Mouse (Mus musculus) retina, postnatal 7 days (tissue): ENCODE measurements at regions not wholly inside any gene's neighbourhood (a gene's known extent, or its start where the extent isn't known, plus 50 kb on each side); places are given as distances from the start of the nearest gene placed in this dataset.
A peak's percentile ranks its signal among the peaks of the same experiment; 100 is the strongest.

Experiments
- DNase-seq: peaks from one replicate; pipeline ENCODE4 v3.0.0-alpha.2; 2012; ENCODE audit warnings: low read depth, low spot score

DNA sequence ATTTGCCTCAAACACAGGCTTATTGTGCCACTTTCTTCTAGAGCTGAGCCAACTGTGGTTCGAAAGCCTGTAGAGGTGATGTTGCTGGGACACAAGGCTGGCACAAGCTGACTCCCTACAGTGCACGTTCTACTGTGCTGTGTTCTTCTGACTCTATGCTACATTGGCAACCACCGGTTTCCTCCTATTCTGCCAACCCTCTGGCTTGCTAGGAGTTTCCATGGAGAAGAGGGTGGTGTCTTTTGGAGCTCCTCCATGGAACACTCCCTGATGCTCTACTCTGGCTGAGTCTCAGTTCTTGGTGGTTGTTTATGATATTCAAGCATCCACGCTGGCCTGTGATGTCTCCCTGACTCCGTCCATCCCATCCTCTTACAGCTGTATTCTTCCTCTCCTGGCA, 124.9 kb upstream of the Nmur2 start:
- DNase-seq = no peak

DNA sequence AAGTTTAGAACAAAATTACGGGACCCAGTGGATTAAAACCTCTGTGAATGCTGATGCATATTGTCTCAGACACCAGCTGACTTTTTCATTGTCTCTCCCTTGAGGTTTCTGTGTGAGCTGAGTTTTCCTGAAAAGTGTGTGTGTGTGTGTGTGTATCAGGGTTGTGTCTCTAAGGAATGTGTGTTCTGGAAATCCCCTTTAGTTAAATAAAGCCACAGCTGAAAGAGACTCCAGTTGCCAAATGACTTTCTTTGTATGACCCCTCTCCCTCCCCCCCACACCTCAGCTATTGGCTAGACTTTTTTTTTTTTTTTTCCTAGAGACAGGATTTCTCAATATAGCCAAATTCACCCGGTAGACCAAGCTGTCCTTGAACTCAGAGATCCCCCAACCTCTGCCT, 119.5 kb upstream of the Nmur2 start:
- DNase-seq = no peak

DNA sequence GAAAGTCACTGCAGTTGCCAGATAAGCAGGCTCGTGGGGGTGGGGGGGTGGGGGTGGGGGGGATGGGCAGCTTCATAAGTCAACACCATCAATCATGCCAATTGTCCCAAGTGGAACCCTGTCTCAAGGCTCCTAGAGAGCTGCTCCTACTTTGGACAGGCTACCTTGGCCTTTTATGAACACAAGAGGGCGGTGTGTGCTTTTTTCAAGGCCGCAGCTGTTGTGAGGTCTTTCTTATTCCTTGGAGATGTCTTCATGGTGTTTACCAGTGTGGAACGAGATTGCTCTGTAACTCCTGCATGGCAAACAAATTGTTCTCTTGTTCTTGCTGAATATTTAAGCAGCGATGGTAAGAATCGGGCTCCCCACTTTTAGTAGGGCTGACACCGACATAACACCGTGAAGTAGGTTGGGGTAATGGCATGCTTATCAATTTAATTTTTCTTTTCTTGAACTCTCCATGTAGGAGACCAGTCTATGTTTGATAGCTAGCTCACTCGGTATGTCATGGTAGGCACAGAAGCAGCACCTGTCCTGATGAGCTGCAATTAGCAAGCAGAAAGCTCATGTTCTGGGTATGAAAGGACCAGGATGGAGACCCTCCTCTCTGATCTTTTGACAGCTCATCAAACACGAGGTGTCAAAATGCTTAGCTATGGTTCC, 118.7 kb upstream of the Nmur2 start:
- DNase-seq = peak; percentile 16

DNA sequence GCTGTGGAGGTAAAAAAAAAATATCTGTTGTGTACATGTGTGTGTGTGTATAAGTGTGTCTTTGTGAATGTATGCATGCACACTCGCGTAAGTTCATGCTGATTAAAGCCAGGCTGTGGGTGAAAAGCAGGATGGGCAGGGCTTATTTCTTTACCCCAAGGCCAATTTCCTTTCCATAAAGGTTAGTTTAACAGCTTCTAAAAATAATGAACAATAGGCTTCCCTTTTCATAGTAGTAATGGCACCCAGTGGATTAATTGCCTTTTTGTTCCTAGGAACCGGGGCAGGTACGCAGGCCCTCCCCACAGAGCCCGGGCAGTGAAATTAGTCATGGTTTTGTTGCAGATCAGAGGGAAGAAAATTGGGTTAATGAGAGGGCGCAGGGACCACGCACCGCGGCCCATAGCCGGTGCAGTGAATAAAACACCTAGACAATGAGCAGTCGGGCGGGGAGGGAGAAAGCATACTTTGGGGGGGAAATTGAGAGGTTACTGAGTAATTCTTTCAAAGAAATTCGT, 110.1 kb upstream of the Nmur2 start:
- DNase-seq = no peak

DNA sequence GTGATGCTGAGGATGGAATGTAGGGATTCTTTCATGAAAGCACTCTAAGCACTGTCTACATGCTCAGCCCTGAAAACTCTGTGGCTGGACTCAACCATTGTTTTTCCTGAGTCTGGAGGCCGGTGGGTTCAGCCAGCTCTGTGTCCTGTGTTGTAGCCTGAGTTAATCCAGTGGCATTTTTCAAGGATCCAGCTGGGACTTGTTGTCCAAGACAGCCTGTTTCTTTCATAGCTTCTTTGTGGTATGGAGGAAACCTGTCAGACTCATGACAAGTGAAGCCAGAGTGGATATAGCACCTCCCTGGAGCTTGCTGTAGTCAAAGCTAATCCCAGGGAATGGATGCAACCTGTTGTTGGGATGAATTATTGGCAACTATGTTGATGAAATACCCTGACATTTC, 108.9 kb upstream of the Nmur2 start:
- no peak for DNase-seq

DNA sequence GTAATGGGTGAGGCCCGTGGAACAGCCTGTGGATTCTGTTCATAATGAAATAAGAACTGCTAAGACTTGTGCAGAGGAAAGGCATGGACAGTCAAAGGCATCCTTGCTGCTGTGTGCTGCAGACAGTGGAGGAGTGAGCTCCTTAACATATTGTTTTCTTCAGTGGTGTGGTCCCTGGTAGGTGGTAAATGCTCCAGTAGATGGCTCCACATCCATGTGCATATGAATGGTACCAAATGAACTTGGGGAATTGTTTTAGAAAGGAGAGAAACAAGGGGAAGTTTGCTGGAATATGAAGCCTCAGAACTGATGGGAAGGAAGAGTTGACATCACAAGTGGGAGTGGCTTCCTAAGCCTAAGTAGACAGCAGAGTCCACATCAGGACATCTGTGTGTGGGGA, 108.1 kb upstream of the Nmur2 start:
- DNase-seq = no peak

DNA sequence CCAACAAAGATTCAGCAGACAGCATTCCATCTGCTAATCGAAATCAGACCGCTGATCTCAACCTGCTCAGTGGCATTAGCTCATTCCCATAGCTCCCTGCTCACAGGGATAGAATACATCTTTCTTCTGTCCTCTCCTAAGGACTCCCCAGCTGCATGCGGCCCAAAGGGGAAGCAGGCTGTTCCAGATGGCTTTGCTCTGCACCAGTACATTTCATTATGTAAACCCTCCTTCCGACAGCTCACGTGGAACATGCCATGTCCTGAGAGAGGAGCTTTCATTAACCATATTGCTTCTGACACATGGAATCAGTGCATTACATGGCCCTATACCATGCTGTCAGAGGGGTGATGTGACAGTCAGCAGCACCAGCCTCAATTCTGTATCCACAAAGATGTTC, 105.9 kb upstream of the Nmur2 start:
- no peak for DNase-seq

DNA sequence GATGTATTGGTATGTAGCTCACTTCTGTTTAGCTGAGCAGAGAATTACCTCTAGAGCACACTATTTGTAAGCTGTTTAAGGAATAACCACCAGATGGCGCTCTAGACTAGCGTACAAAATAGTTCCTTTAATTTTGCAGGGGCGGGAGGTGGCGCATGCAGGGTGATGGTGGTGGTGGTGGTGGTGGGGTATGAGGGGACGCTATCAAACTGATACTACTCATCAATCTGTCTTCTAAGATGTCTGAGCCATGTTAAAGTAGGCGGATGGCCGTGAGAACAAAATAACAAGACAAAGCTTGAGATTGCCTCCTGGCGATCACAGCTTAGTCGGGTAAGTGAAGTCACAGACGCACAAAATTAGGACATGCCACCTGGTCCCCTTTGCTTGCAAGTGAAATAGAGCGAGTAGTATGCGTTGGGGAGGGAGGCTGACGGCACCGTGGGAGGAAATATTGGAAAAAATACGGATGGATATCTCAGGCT, 90.6 kb upstream of the Nmur2 start:
- DNase-seq = peak; percentile 58

DNA sequence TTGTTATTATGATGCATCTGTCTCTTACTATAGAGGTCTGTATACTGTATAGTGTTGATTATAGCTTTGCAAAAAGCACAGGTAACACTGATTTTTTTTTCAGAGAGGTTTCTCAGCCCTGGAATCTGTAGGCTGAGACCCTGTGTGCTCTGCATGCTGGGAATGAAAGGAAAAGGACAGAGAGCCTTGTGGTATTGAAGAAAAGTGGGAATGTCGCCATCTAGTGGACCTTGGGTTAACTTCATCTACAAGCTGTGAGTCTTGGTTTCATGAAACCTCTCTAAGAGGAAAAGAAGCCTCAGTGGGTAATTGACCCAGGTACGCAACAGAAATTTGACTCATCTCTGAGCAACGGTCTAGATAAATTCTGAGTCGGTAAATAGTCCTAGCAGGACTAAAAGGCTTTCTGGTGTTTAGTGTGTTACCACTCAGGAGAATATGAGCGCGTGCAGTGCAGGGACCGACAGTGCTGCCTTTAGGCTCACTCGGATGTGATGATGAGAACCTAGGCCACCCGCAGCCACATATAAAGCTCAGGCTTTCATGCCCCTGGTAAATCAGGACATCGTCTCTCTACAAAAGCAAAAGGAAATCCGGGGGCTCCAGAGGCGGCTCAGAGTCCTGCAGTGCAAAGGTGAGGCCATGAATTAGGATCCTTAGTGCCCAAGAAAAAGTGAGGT, 75.9 kb upstream of the Nmur2 start:
- DNase-seq = peak; percentile 44

DNA sequence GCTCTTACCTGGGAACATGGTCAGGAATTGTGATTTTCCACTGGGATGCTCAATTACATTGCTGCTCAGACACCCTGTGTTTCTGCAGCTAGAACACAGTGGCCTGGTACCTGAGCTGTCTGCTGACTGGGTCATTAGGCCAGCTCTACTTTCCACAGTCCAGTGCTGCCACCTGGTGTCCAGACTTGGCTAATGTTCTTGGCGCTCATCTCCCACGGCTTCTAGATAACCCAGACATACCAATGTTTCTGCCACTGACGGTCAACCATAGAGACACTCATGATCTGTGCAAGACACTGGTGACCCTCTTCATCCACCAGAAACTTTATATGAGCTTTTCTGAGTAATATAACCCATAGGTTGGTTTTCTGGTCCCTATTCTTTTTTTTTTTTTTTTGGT, 67.1 kb upstream of the Nmur2 start:
- peak; percentile 76 for DNase-seq

DNA sequence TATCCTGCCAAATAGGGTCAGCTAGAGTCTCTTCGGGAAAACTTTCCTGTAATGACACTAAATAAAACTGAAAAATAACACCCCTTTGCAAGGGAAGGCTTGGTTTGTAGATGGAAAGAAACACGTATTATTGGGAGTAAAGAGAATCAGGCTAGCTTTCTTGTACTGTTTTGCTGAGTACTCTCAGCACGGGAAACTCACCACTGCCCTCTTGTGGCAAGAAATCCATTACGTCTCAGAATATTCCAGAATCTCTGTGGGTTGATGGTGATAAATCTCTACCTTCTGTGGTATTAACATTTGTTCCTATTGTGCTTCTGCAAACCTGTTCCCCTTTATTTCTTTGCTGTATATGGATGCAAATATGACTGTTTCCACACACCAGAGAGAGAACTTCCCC, 64.8 kb upstream of the Nmur2 start:
- DNase-seq = peak; percentile 56

DNA sequence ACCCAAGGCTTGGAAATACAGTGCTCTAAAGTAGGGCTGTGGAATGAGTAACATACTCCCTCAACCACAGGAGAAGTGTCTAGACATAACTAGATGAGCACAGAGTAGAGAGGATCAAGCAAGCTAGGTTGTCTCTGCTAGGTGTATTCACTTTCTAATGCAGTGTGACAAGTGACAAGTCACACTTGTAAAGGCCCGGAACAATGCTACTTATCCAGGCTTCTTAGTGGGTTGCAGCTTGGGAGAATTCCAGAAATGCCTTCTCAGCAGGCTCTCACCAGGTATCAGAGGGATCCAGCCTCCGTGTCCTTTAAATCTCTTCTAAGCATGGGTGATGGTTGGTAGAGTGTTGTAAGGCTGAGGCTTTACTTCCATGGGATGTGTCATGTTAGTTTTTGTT, 52.1 kb upstream of the Nmur2 start:
- DNase-seq = no peak
